Mouse (Mus musculus) kidney, postnatal 10 days (tissue): ENCODE results near the gene Zbtb2.

Experiments used
- DNase-seq: peaks from one replicate; pipeline ENCODE4 v3.0.0; 2021; ENCODE audit warnings: mixed read lengths

Gene Zbtb2

GRCm38 (mm10) chr10:4380748-4381147 is 7.2 kb downstream of the Zbtb2 start:
- DNase-seq: peak; percentile 39

- no peak for DNase-seq
Measured at GRCm38 (mm10) chr10:4376931-4377330, 11.0 kb downstream of the Zbtb2 start.

GRCm38 (mm10) chr10:4376461-4376860 is 11.4 kb downstream of the Zbtb2 start:
- peak; percentile 53 for DNase-seq

- DNase-seq: no peak
Measured at GRCm38 (mm10) chr10:4375267-4375666, 12.6 kb downstream of the Zbtb2 start.

GRCm38 (mm10) chr10:4374734-4375133 is 13.2 kb downstream of the Zbtb2 start:
- no peak for DNase-seq

GRCm38 (mm10) chr10:4374239-4374638 is 13.7 kb downstream of the Zbtb2 start:
- DNase-seq: no peak

- no peak for DNase-seq
Measured at GRCm38 (mm10) chr10:4373558-4373957, 14.3 kb downstream of the Zbtb2 start.

- peak; percentile 54 for DNase-seq
Measured at GRCm38 (mm10) chr10:4372011-4372410, 15.9 kb downstream of the Zbtb2 start.

GRCm38 (mm10) chr10:4370105-4370504 is 17.8 kb downstream of the Zbtb2 start:
- DNase-seq: no peak

- no peak for DNase-seq
Measured at GRCm38 (mm10) chr10:4364618-4365017, 23.3 kb downstream of the Zbtb2 start.

- peak; percentile 3 for DNase-seq
Measured at GRCm38 (mm10) chr10:4357435-4357834, 30.5 kb downstream of the Zbtb2 start.

GRCm38 (mm10) chr10:4356640-4357039 is 31.3 kb downstream of the Zbtb2 start:
- DNase-seq: peak; percentile 5

- DNase-seq: no peak
Measured at GRCm38 (mm10) chr10:4355882-4356451, 31.9 kb downstream of the Zbtb2 start.

- DNase-seq: no peak
Measured at GRCm38 (mm10) chr10:4354371-4355260, 33.3 kb downstream of the Zbtb2 start.

GRCm38 (mm10) chr10:4347591-4347990 is 40.3 kb downstream of the Zbtb2 start:
- no peak for DNase-seq

- no peak for DNase-seq
Measured at GRCm38 (mm10) chr10:4347136-4347492, 40.8 kb downstream of the Zbtb2 start.

GRCm38 (mm10) chr10:4346489-4347135 is 41.3 kb downstream of the Zbtb2 start:
- peak; percentile 96 for DNase-seq

GRCm38 (mm10) chr10:4341430-4341829 is 46.5 kb downstream of the Zbtb2 start:
- peak; percentile 71 for DNase-seq

- peak; percentile 78 for DNase-seq
Measured at GRCm38 (mm10) chr10:4338863-4339461, 48.9 kb downstream of the Zbtb2 start.

- peak; percentile 95 for DNase-seq
Measured at GRCm38 (mm10) chr10:4334039-4334683, 53.7 kb downstream of the Zbtb2 start.

- DNase-seq: peak; percentile 77
Measured at GRCm38 (mm10) chr10:4333319-4333718, 54.6 kb downstream of the Zbtb2 start.

GRCm38 (mm10) chr10:4332228-4332979 is 55.5 kb downstream of the Zbtb2 start:
- no peak for DNase-seq
